Mouse (Mus musculus) kidney, postnatal 0 days (tissue): ENCODE data around the gene Lmf1. TPM values are rescaled to one million over a fixed set of nuclear protein-coding genes. Genes with fewer than 3 reads are reported as not detected.

Source experiments
- ATAC-seq: fragments of 200-750 bp; cut with Nextera tagmentation; replicated peaks from 2 replicates; pipeline ENCODE4 v1.8.0; 2017; ENCODE audit warnings: low read depth, moderate number of reproducible peaks, moderate TSS enrichment, moderate library complexity; ENCODE audit not compliant: low FRiP score
- DNase-seq: peaks from one replicate; pipeline ENCODE4 v3.0.0-alpha.2; 2016; ENCODE audit warnings: low spot score
- H3K27ac ChIP-seq: fragments of 300-500 bp; sonication (generic); 2 replicates; pipeline ENCODE4 v1.5.1; 2014; ENCODE audit warnings: mild to moderate bottlenecking
- H3K27me3 ChIP-seq: fragments of 300-500 bp; sonication (generic); 2 replicates; pipeline ENCODE4 v1.6.1; 2014; ENCODE audit warnings: low read length, mixed read lengths; ENCODE audit not compliant: insufficient read depth
- H3K36me3 ChIP-seq: fragments of 300-500 bp; sonication (generic); 2 replicates; pipeline ENCODE4 v1.6.1; 2014; ENCODE audit warnings: low read length, mixed read lengths; ENCODE audit not compliant: insufficient read depth
- H3K4me1 ChIP-seq: fragments of 300-500 bp; sonication (generic); replicated peaks from 2 replicates; pipeline ENCODE4 v1.6.1; 2014; ENCODE audit warnings: antibody characterized with exemption, low read length, mixed read lengths; ENCODE audit not compliant: insufficient read depth
- H3K4me2 ChIP-seq: fragments of 300-500 bp; sonication (generic); 2 replicates; pipeline ENCODE4 v1.6.1; 2014; ENCODE audit warnings: mild to moderate bottlenecking, low read length, moderate library complexity, mixed read lengths
- H3K4me3 ChIP-seq: fragments of 300-500 bp; sonication (generic); replicated peaks from 2 replicates; pipeline ENCODE4 v1.5.1; 2014; ENCODE audit warnings: low read depth, low read length
- H3K9ac ChIP-seq: fragments of 300-500 bp; sonication (generic); 2 replicates; pipeline ENCODE4 v1.6.1; 2014; ENCODE audit warnings: low read depth, low read length
- H3K9me3 ChIP-seq: fragments of 300-500 bp; sonication (generic); replicated peaks from 2 replicates; pipeline ENCODE4 v1.6.1; 2016; ENCODE audit warnings: low read length, inconsistent platforms, mixed read lengths
- CTCF ChIP-seq: IDR thresholded peaks from 2 replicates; pipeline ENCODE4 v1.5.1; 2016; ENCODE audit warnings: antibody characterized with exemption, low read depth, mild to moderate bottlenecking, moderate library complexity
- WGBS: fragments of 180-500 bp; shearing (Covaris S2); extraction: QIAGEN DNeasy Blood & Tissue Kit; methylation state at CpG from one replicate; pipeline ENCODE4 v1.1.7; 2014; 5-methylcytosine and 5-hydroxymethylcytosine counted together
- polyA plus RNA-seq: library from polyadenylated mRNA; unstranded; fragments of >200 nt; fragmentation: Nextera tagmentation; extraction: Ambion mirVana; gene quantifications from 2 replicates; pipeline ENCODE4 v1.2.1, GENCODE M21; 2015

The Lmf1 gene
- polyA plus RNA-seq, 1 experiment from 2014 or later, result 22.0 TPM

DNA sequence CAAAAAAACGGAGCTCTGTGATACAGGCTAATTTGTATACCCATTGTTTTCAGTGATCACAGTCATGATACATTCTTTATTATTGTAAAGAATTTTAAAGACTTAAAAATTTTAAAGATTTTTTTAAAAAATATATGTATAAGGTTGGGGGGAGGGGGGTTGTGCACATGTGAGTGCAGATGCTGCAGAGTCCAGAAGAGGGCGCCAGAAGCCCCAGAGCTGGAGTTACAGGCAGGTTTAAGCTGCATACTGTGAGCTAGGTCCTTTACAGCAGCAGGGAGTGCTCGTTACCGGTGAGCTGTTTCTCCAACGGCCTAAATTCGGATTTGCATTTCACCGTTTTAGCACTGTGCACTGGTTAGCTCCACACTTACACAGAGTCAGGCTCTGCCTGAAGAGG lies 71.8 kb downstream of the Lmf1 start:
- H3K4me1 ChIP-seq, result no peaks in the 10 kb centered on the region
- TF ChIP-seq CTCF, result no peak
- H3K27me3 ChIP-seq, result no peaks in the 10 kb centered on the region
- no peak overlapping the region for H3K27ac ChIP-seq
- ATAC-seq (no peak), DNase-seq (no peak)
- no peak overlapping the region for H3K9ac ChIP-seq
- H3K4me2 ChIP-seq, result no peak overlapping the region
- no peaks in the 10 kb centered on the region for H3K36me3 ChIP-seq
- H3K9me3 ChIP-seq, result no peaks in the 10 kb centered on the region
- H3K4me3 ChIP-seq, result no peak overlapping the region
- 89% methylated on average over 7 of the region's 7 CpGs for WGBS

- H3K9ac ChIP-seq, result no peak overlapping the region
- 61% methylated on average over 8 of the region's 8 CpGs for WGBS
These were observed 73.4 kb downstream of the Lmf1 start for GRCm38 (mm10) chr17:25652272-25652671.

GRCm38 (mm10) chr17:25656142-25656825 lies 77.4 kb downstream of the Lmf1 start:
- Histone ChIP-seq H3K9ac (no peak overlapping the region), H3K4me3 (no peak overlapping the region), H3K36me3 (no peaks in the 10 kb centered on the region), H3K4me2 (no peak overlapping the region), H3K27me3 (no peaks in the 10 kb centered on the region), H3K9me3 (no peaks in the 10 kb centered on the region), H3K4me1 (no peaks in the 10 kb centered on the region), H3K27ac (no peak overlapping the region)
- 55% methylated on average over 12 of the region's 12 CpGs for WGBS
- ATAC-seq (0 out of 2 replicates have a peak, but pooled peaks have one; percentile 36), DNase-seq (no peak)
- no peak for TF ChIP-seq CTCF

More at GRCm38 (mm10) chr17:25652272-25652671, 73.4 kb downstream of the Lmf1 start:
- no peaks in the 10 kb centered on the region for H3K9me3 ChIP-seq
- no peak overlapping the region for H3K4me2 ChIP-seq
- no peak overlapping the region for H3K4me3 ChIP-seq
- no peaks in the 10 kb centered on the region for H3K36me3 ChIP-seq
- DNase-seq (no peak), ATAC-seq (no peak)
- TF ChIP-seq CTCF, result no peak
- H3K27me3 ChIP-seq, result no peaks in the 10 kb centered on the region
- no peaks in the 10 kb centered on the region for H3K4me1 ChIP-seq
- H3K27ac ChIP-seq, result no peak overlapping the region

DNA sequence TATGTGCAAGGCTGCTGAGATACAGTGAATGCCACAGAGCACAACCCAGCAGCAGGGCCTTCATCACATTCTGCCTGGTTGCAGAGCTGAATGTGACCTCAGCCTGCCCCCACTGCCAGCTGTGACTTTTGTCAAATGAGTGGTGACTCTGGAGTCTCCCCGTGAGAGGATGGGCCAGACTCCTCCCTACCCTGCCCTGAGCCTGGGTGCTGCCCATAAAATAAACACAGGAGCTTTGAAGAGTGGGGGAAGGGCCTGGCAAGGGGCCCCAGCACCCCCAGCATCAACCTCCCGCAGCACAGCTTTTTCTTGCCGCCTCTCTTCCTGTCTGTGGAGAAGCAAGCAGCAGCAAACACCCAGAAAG lies 77.9 kb downstream of the Lmf1 start:
- no peak overlapping the region for H3K9ac ChIP-seq
- whole genome bisulfite sequencing, result 23% methylated on average over 3 of the region's 3 CpGs
- no peak for TF ChIP-seq CTCF
- H3K9me3 ChIP-seq, result no peaks in the 10 kb centered on the region
- no peaks in the 10 kb centered on the region for H3K27me3 ChIP-seq
- H3K27ac ChIP-seq, result no peak overlapping the region
- H3K4me3 ChIP-seq, result no peak overlapping the region
- H3K36me3 ChIP-seq, result no peaks in the 10 kb centered on the region
- H3K4me1 ChIP-seq, result no peaks in the 10 kb centered on the region
- DNase-seq (no peak), ATAC-seq (no peak)
- no peak overlapping the region for H3K4me2 ChIP-seq

- Histone ChIP-seq H3K36me3 (no peaks in the 10 kb centered on the region), H3K4me1 (no peaks in the 10 kb centered on the region), H3K4me3 (no peak overlapping the region), H3K27me3 (no peaks in the 10 kb centered on the region), H3K9me3 (no peaks in the 10 kb centered on the region), H3K4me2 (no peak overlapping the region), H3K9ac (no peak overlapping the region), H3K27ac (no peak overlapping the region)
- 57% methylated on average over 12 of the region's 12 CpGs for WGBS
- ATAC-seq, result peak; percentile 49; the same call in 1 of the 2 replicates
- no peak for TF ChIP-seq CTCF
- DNase-seq, result no peak
These were observed 84.4 kb downstream of the Lmf1 start for GRCm38 (mm10) chr17:25663213-25663835.

DNA sequence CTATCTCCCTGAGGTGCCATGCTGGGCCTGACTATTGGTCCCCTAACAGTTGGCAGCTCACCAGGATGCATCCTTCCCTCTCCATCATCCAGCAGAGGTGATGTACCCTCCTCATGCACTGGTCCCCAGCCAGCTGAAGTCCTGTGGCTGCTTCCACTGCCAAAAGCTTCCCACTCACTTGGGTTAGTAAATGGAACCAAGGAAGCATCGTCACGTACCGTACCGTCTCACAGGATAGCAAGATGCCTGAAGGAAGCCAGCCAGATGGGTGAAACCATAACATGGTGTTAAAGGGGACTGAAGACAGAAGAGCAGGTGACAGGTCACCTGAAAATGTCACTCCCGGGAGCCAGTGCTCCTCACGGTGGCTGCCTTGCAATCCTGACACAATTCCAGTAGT lies 86.6 kb downstream of the Lmf1 start:
- H3K9ac ChIP-seq, result no peak overlapping the region
- H3K27me3 ChIP-seq, result no peaks in the 10 kb centered on the region
- TF ChIP-seq CTCF, result no peak
- ATAC-seq (no peak), DNase-seq (no peak)
- H3K36me3 ChIP-seq, result no peaks in the 10 kb centered on the region
- H3K4me1 ChIP-seq, result no peaks in the 10 kb centered on the region
- H3K4me2 ChIP-seq, result no peak overlapping the region
- H3K27ac ChIP-seq, result no peak overlapping the region
- no peak overlapping the region for H3K4me3 ChIP-seq
- no peaks in the 10 kb centered on the region for H3K9me3 ChIP-seq
- 87% methylated on average over 6 of the region's 6 CpGs for WGBS
